Mouse (Mus musculus) forebrain, embryonic 16.5 days (tissue): ENCODE measurements around the gene Prss56. TPM values are rescaled to one million over a fixed set of nuclear protein-coding genes. Genes with fewer than 3 reads are reported as not detected.

Experiments used
- ATAC-seq: fragments of 200-750 bp; cut with Nextera tagmentation; 2 replicates; pipeline ENCODE4 v1.8.0; 2017; ENCODE audit warnings: mild to moderate bottlenecking, moderate library complexity
- H3K27ac ChIP-seq: fragments of 300-500 bp; sonication (generic); 2 replicates; pipeline ENCODE4 v1.5.1; 2014; ENCODE audit warnings: low read length, control low read depth
- H3K27me3 ChIP-seq: fragments of 300-500 bp; sonication (generic); replicated peaks from 2 replicates; pipeline ENCODE4 v1.6.1; 2014; ENCODE audit warnings: low read length; ENCODE audit not compliant: control insufficient read depth, insufficient read depth
- H3K36me3 ChIP-seq: fragments of 300-500 bp; sonication (generic); 2 replicates; pipeline ENCODE4 v1.6.1; 2014; ENCODE audit not compliant: control insufficient read depth, insufficient read depth
- H3K4me1 ChIP-seq: fragments of 300-500 bp; sonication (generic); replicated peaks from 2 replicates; pipeline ENCODE4 v1.6.1; 2014; ENCODE audit warnings: low read length; ENCODE audit not compliant: control insufficient read depth, insufficient read depth
- H3K4me2 ChIP-seq: fragments of 300-500 bp; sonication (generic); 2 replicates; pipeline ENCODE4 v1.6.1; 2014; ENCODE audit warnings: mild to moderate bottlenecking, low read length, control low read depth
- H3K4me3 ChIP-seq: fragments of 300-500 bp; sonication (generic); replicated peaks from 2 replicates; pipeline ENCODE4 v1.5.1; 2014; ENCODE audit warnings: mild to moderate bottlenecking, low read length, control low read depth
- H3K9ac ChIP-seq: fragments of 300-500 bp; sonication (generic); replicated peaks from 2 replicates; pipeline ENCODE4 v1.6.1; 2014; ENCODE audit warnings: low read depth, low read length, control low read depth
- H3K9me3 ChIP-seq: fragments of 300-500 bp; sonication (generic); 2 replicates; pipeline ENCODE4 v1.6.1; 2016; ENCODE audit warnings: low read length; ENCODE audit not compliant: control insufficient read depth
- WGBS: fragments of 180-500 bp; shearing (Covaris S2); extraction: QIAGEN DNeasy Blood & Tissue Kit; methylation state at CpG from one replicate; pipeline ENCODE4 v1.1.7; 2014; 5-methylcytosine and 5-hydroxymethylcytosine counted together
- polyA plus RNA-seq: library from polyadenylated mRNA; unstranded; fragments of >200 nt; fragmentation: Nextera tagmentation; extraction: Ambion mirVana; gene quantifications from 2 replicates; pipeline ENCODE4 v1.2.1, GENCODE M21; 2015

The Prss56 gene
- polyA plus RNA-seq, 1 experiment from 2014 or later = 3.1 TPM

DNA sequence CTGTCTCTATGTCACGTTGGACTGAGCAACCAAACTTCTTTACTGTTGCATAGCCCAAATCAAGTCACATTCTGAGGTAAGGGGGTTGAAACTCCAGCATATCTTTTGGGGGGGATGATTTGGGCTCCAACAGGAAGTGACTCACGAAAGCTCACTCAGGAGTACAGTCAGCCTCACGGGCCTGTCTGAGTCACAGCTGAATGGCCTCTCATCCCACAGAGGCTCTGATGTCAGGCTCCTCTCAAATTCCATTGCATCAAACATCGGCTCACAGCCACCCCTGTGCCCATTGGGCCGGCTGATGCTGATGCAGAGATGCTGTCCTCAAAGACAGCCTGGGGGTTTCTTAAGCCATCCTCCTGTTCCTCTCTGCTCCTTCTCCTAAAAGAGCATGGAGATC is 2.2 kb upstream of the Prss56 start:
- Histone ChIP-seq H3K27ac (no peak overlapping the region), H3K4me2 (no peak overlapping the region), H3K36me3 (no peaks in the 10 kb centered on the region), H3K4me1 (peaks cover 15% of the 10 kb centered on the region), H3K9me3 (no peaks in the 10 kb centered on the region), H3K4me3 (no peak overlapping the region), H3K27me3 (peaks cover 10% of the 10 kb centered on the region), H3K9ac (no peak overlapping the region)
- ATAC-seq = no peak
- WGBS = 69% methylated on average over 5 of the region's 5 CpGs

GRCm38 (mm10) chr1:87183998-87184750 is 1.1 kb downstream of the Prss56 start:
- Histone ChIP-seq H3K27me3 (peaks cover 17% of the 10 kb centered on the region), H3K9me3 (no peaks in the 10 kb centered on the region), H3K9ac (0 out of 2 replicates have a peak overlapping the region, but pooled peaks have one; percentile 32), H3K36me3 (no peaks in the 10 kb centered on the region), H3K4me3 (peak overlapping the region; percentile 19), H3K4me1 (peaks cover 20% of the 10 kb centered on the region), H3K27ac (no peak overlapping the region), H3K4me2 (peak overlapping the region; percentile 49)
- no peak for ATAC-seq
- WGBS = 32% methylated on average over 15 of the region's 15 CpGs

GRCm38 (mm10) chr1:87184751-87185139 is 1.6 kb downstream of the Prss56 start:
- H3K9me3 ChIP-seq = no peaks in the 10 kb centered on the region
- no peaks in the 10 kb centered on the region for H3K36me3 ChIP-seq
- H3K4me1 ChIP-seq = peaks cover 20% of the 10 kb centered on the region
- H3K27me3 ChIP-seq = peaks cover 17% of the 10 kb centered on the region
- ATAC-seq = peak; percentile 62
- H3K4me2 ChIP-seq = peak overlapping the region; percentile 49
- 0 out of 2 replicates have a peak overlapping the region, but pooled peaks have one; percentile 32 for H3K9ac ChIP-seq
- peak overlapping the region; percentile 19 for H3K4me3 ChIP-seq
- 9% methylated on average over 20 of the region's 20 CpGs for WGBS
- no peak overlapping the region for H3K27ac ChIP-seq

- ATAC-seq = no peak
- Histone ChIP-seq H3K4me3 (no peak overlapping the region), H3K9ac (no peak overlapping the region), H3K9me3 (no peaks in the 10 kb centered on the region), H3K36me3 (no peaks in the 10 kb centered on the region), H3K4me1 (peaks cover 20% of the 10 kb centered on the region), H3K27ac (no peak overlapping the region), H3K4me2 (no peak overlapping the region), H3K27me3 (peaks cover 17% of the 10 kb centered on the region)
- WGBS = 14% methylated on average over 13 of the region's 13 CpGs
These were observed 2.4 kb downstream of the Prss56 start for GRCm38 (mm10) chr1:87185526-87185925.

- Histone ChIP-seq H3K4me2 (peak overlapping the region; percentile 96), H3K9ac (peak overlapping the region; percentile 64), H3K4me1 (peaks cover 20% of the 10 kb centered on the region), H3K4me3 (peak overlapping the region; percentile 58), H3K36me3 (no peaks in the 10 kb centered on the region), H3K27ac (no peak overlapping the region), H3K27me3 (peaks cover 17% of the 10 kb centered on the region), H3K9me3 (no peaks in the 10 kb centered on the region)
- peak; percentile 53 for ATAC-seq
- 1% methylated on average over 54 of the region's 54 CpGs for WGBS
These were observed 3.3 kb downstream of the Prss56 start for GRCm38 (mm10) chr1:87186261-87187036.

GRCm38 (mm10) chr1:87187037-87187355 is 3.9 kb downstream of the Prss56 start:
- Histone ChIP-seq H3K27ac (no peak overlapping the region), H3K4me2 (peak overlapping the region; percentile 96), H3K4me3 (peak overlapping the region; percentile 58), H3K4me1 (peaks cover 20% of the 10 kb centered on the region), H3K9me3 (no peaks in the 10 kb centered on the region), H3K36me3 (no peaks in the 10 kb centered on the region), H3K27me3 (peaks cover 17% of the 10 kb centered on the region), H3K9ac (peak overlapping the region; percentile 64)
- peak; percentile 27 for ATAC-seq
- WGBS = 0% methylated on average over 15 of the region's 15 CpGs

- Histone ChIP-seq H3K27me3 (peaks cover 12% of the 10 kb centered on the region), H3K4me2 (no peak within 1 kb of the TSS), H3K4me1 (peaks cover 14% of the 10 kb centered on the region), H3K36me3 (no peaks in the 10 kb centered on the region), H3K4me3 (no peak within 1 kb of the TSS), H3K9me3 (no peaks in the 10 kb centered on the region), H3K27ac (no peak within 1 kb of the TSS), H3K9ac (no peak within 1 kb of the TSS)
- WGBS = 41% methylated on average over 4 of the region's 4 CpGs
- ATAC-seq = no peak
These were observed 7.3 kb downstream of the Prss56 start, which contains the start of gene Chrnd for GRCm38 (mm10) chr1:87190429-87190828. Chrnd (plus strand) TSS chr1:87190607.

DNA sequence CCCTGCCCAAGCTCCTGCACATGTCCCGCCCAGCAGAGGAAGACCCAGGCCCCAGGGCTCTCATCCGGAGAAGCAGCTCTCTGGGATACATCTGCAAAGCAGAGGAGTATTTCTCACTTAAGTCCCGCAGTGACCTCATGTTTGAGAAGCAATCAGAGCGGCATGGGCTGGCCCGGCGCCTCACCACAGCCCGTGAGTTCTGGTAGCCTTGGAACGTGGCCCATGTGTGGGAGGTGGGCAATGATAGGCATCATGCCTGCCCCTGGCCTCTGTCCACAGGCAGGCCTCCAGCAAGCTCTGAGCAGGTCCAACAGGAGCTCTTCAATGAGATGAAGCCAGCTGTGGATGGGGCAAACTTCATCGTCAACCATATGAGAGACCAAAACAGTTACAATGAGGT is 14.2 kb downstream of the Prss56 start:
- ATAC-seq = no peak
- H3K36me3 ChIP-seq = no peaks in the 10 kb centered on the region
- no peak overlapping the region for H3K27ac ChIP-seq
- no peaks in the 10 kb centered on the region for H3K4me1 ChIP-seq
- no peaks in the 10 kb centered on the region for H3K27me3 ChIP-seq
- H3K9ac ChIP-seq = no peak overlapping the region
- H3K4me3 ChIP-seq = no peak overlapping the region
- WGBS = 88% methylated on average over 9 of the region's 9 CpGs
- H3K4me2 ChIP-seq = no peak overlapping the region
- no peaks in the 10 kb centered on the region for H3K9me3 ChIP-seq
